Mouse (Mus musculus): ENCODE data around the gene Auts2. TPM values are rescaled to one million over a fixed set of nuclear protein-coding genes. Genes with fewer than 3 reads are reported as not detected.

Auts2 gene
- polyA plus RNA-seq, 1 experiment from 2014 or later, result 0.03 TPM

GRCm38 (mm10) chr5:131538311-131538915 is 1004.7 kb downstream of the Auts2 start:
- H3K79me2 ChIP-seq (ENCODE audit: inconsistent target), result no peaks in the 10 kb centered on the region
- H3K4me3 ChIP-seq (ENCODE audit: inconsistent target), result no peak overlapping the region
- no peak overlapping the region for H3K27ac ChIP-seq
- WGBS (ENCODE audit: missing documents), result 1% methylated on average over 60 of the region's 68 CpGs
- H3K36me3 ChIP-seq (ENCODE audit: inconsistent target), result no peaks in the 10 kb centered on the region

- Histone ChIP-seq H3K79me2 (ENCODE audit: inconsistent target) (no peaks in the 10 kb centered on the region), H3K36me3 (ENCODE audit: inconsistent target) (no peaks in the 10 kb centered on the region), H3K4me3 (ENCODE audit: inconsistent target) (no peak overlapping the region), H3K27ac (no peak overlapping the region)
- WGBS (ENCODE audit: missing documents), result 2% methylated on average over 37 of the region's 48 CpGs
These were observed 1005.3 kb downstream of the Auts2 start for GRCm38 (mm10) chr5:131537831-131538310.

GRCm38 (mm10) chr5:131537155-131537830 is 1005.9 kb downstream of the Auts2 start:
- WGBS (ENCODE audit: missing documents), result 6% methylated on average over 38 of the region's 44 CpGs
- Histone ChIP-seq H3K27ac (no peak overlapping the region), H3K4me3 (ENCODE audit: inconsistent target) (no peak overlapping the region), H3K79me2 (ENCODE audit: inconsistent target) (no peaks in the 10 kb centered on the region), H3K36me3 (ENCODE audit: inconsistent target) (no peaks in the 10 kb centered on the region)

- WGBS (ENCODE audit: missing documents), result 89% methylated on average over 6 of the region's 6 CpGs
These were observed 1007.4 kb downstream of the Auts2 start for GRCm38 (mm10) chr5:131535752-131536151.

GRCm38 (mm10) chr5:131533815-131534214 is 1009.3 kb downstream of the Auts2 start:
- WGBS (ENCODE audit: missing documents), result 24% methylated on average over 3 of the region's 3 CpGs
- H3K4me3 ChIP-seq (ENCODE audit: inconsistent target), result no peak overlapping the region
- H3K79me2 ChIP-seq (ENCODE audit: inconsistent target), result no peaks in the 10 kb centered on the region
- H3K36me3 ChIP-seq (ENCODE audit: inconsistent target), result no peaks in the 10 kb centered on the region
- no peak overlapping the region for H3K27ac ChIP-seq

More at GRCm38 (mm10) chr5:131535752-131536151, 1007.4 kb downstream of the Auts2 start:
- H3K27ac ChIP-seq, result no peak overlapping the region
- H3K79me2 ChIP-seq (ENCODE audit: inconsistent target), result no peaks in the 10 kb centered on the region
- no peak overlapping the region for H3K4me3 ChIP-seq (ENCODE audit: inconsistent target)
- no peaks in the 10 kb centered on the region for H3K36me3 ChIP-seq (ENCODE audit: inconsistent target)

- Histone ChIP-seq H3K36me3 (ENCODE audit: inconsistent target) (no peaks in the 10 kb centered on the region), H3K27ac (no peak overlapping the region), H3K79me2 (ENCODE audit: inconsistent target) (no peaks in the 10 kb centered on the region), H3K4me3 (ENCODE audit: inconsistent target) (no peak overlapping the region)
- WGBS (ENCODE audit: missing documents), result 85% methylated on average over 15 of the region's 15 CpGs
These were observed 1011.2 kb downstream of the Auts2 start for GRCm38 (mm10) chr5:131531744-131532552.

- Histone ChIP-seq H3K27ac (no peak overlapping the region), H3K4me3 (ENCODE audit: inconsistent target) (no peak overlapping the region), H3K79me2 (ENCODE audit: inconsistent target) (no peaks in the 10 kb centered on the region), H3K36me3 (ENCODE audit: inconsistent target) (no peaks in the 10 kb centered on the region)
- WGBS (ENCODE audit: missing documents), result 85% methylated on average over 2 of the region's 2 CpGs
These were observed 1012.3 kb downstream of the Auts2 start for GRCm38 (mm10) chr5:131530828-131531227.

GRCm38 (mm10) chr5:131526666-131527065 is 1016.5 kb downstream of the Auts2 start:
- H3K4me3 ChIP-seq (ENCODE audit: inconsistent target), result no peak overlapping the region
- H3K27ac ChIP-seq, result no peak overlapping the region
- H3K79me2 ChIP-seq (ENCODE audit: inconsistent target), result no peaks in the 10 kb centered on the region
- no peaks in the 10 kb centered on the region for H3K36me3 ChIP-seq (ENCODE audit: inconsistent target)
- WGBS (ENCODE audit: missing documents), result 85% methylated on average over 3 of the region's 3 CpGs

GRCm38 (mm10) chr5:131524900-131525465 is 1018.2 kb downstream of the Auts2 start:
- 92% methylated on average over 12 of the region's 12 CpGs for WGBS (ENCODE audit: missing documents)
- Histone ChIP-seq H3K4me3 (ENCODE audit: inconsistent target) (no peak overlapping the region), H3K27ac (no peak overlapping the region)

GRCm38 (mm10) chr5:131519560-131519959 is 1023.6 kb downstream of the Auts2 start:
- no peaks in the 10 kb centered on the region for H3K79me2 ChIP-seq (ENCODE audit: inconsistent target)
- 91% methylated on average over 3 of the region's 3 CpGs for WGBS (ENCODE audit: missing documents)

More at GRCm38 (mm10) chr5:131524900-131525465, 1018.2 kb downstream of the Auts2 start:
- no peaks in the 10 kb centered on the region for H3K36me3 ChIP-seq (ENCODE audit: inconsistent target)
- no peaks in the 10 kb centered on the region for H3K79me2 ChIP-seq (ENCODE audit: inconsistent target)

GRCm38 (mm10) chr5:131517677-131518076 is 1025.5 kb downstream of the Auts2 start:
- 86% methylated on average over 4 of the region's 4 CpGs for WGBS (ENCODE audit: missing documents)
- Histone ChIP-seq H3K79me2 (ENCODE audit: inconsistent target) (no peaks in the 10 kb centered on the region), H3K4me3 (ENCODE audit: inconsistent target) (no peak overlapping the region), H3K36me3 (ENCODE audit: inconsistent target) (no peaks in the 10 kb centered on the region), H3K27ac (no peak overlapping the region)

More at GRCm38 (mm10) chr5:131519560-131519959, 1023.6 kb downstream of the Auts2 start:
- Histone ChIP-seq H3K36me3 (ENCODE audit: inconsistent target) (no peaks in the 10 kb centered on the region), H3K4me3 (ENCODE audit: inconsistent target) (no peak overlapping the region), H3K27ac (no peak overlapping the region)

- 39% methylated on average over 11 of the region's 14 CpGs for WGBS (ENCODE audit: missing documents)
- no peaks in the 10 kb centered on the region for H3K79me2 ChIP-seq (ENCODE audit: inconsistent target)
- H3K27ac ChIP-seq, result no peak overlapping the region
- no peak overlapping the region for H3K4me3 ChIP-seq (ENCODE audit: inconsistent target)
- no peaks in the 10 kb centered on the region for H3K36me3 ChIP-seq (ENCODE audit: inconsistent target)
These were observed 1027.3 kb downstream of the Auts2 start for GRCm38 (mm10) chr5:131515707-131516407.

- Histone ChIP-seq H3K27ac (no peak overlapping the region), H3K79me2 (ENCODE audit: inconsistent target) (no peaks in the 10 kb centered on the region), H3K36me3 (ENCODE audit: inconsistent target) (no peaks in the 10 kb centered on the region), H3K4me3 (ENCODE audit: inconsistent target) (no peak overlapping the region)
- WGBS (ENCODE audit: missing documents), result 77% methylated on average over 3 of the region's 3 CpGs
These were observed 1029.4 kb downstream of the Auts2 start for GRCm38 (mm10) chr5:131513753-131514152.

- Histone ChIP-seq H3K4me3 (ENCODE audit: inconsistent target) (no peak overlapping the region), H3K36me3 (ENCODE audit: inconsistent target) (no peaks in the 10 kb centered on the region), H3K27ac (no peak overlapping the region), H3K79me2 (ENCODE audit: inconsistent target) (no peaks in the 10 kb centered on the region)
- 91% methylated on average over 10 of the region's 10 CpGs for WGBS (ENCODE audit: missing documents)
These were observed 1030.5 kb downstream of the Auts2 start for GRCm38 (mm10) chr5:131512617-131513016.
